Mouse (Mus musculus): Measurements from ENCODE around the gene Cd2. TPM values are rescaled to one million over a fixed set of nuclear protein-coding genes. Genes with fewer than 3 reads are reported as not detected.

Cd2 gene
- total and polyA plus RNA-seq, 3 experiments: 0.33 TPM; not detected in 2

GRCm38 (mm10) chr3:101240859-101241258 is 46.9 kb downstream of the Cd2 start:
- Histone ChIP-seq H3K27me3 (ENCODE audit: insufficient read depth, low read length) (peaks cover 25% of the 10 kb centered on the region), H3K36me3 (replicated peaks) (no peaks in the 10 kb centered on the region), H3K4me1 (ENCODE audit: insufficient read depth, low read depth, low read length) (no peaks in the 10 kb centered on the region; the same call in 1 of the 2 replicates), H3K4me3 (ENCODE audit: low read depth, low read length) (no peak overlapping the region), H3K9me3 (replicated peaks) (no peaks in the 10 kb centered on the region)
- ATAC-seq (ENCODE audit: extremely low read depth, insufficient number of reproducible peaks, low FRiP score, poor library complexity, severe bottlenecking): no peak
- TF ChIP-seq TAL1 (conservative IDR thresholded peaks at IDR 0.05; ENCODE audit: low read depth, low read length) (no peak), POLR2AphosphoS5 (IDR thresholded peaks at IDR 0.05; ENCODE audit: insufficient replicate concordance, low read depth, low read length) (no peak), GATA1 (IDR thresholded peaks at IDR 0.05; ENCODE audit: borderline replicate concordance, low read length) (no peak), GATA2 (IDR thresholded peaks at IDR 0.05; ENCODE audit: borderline replicate concordance, low read depth, low read length) (no peak), CTCF (IDR thresholded peaks at IDR 0.05; ENCODE audit: low read depth, low read length) (no peak)
- DNase-seq (ENCODE audit: low spot score): no peak

- TF ChIP-seq CTCF (IDR thresholded peaks at IDR 0.05; ENCODE audit: low read depth, low read length): no peak
- no peak for TF ChIP-seq POLR2AphosphoS5 (IDR thresholded peaks at IDR 0.05; ENCODE audit: insufficient replicate concordance, low read depth, low read length)
- no peak for TF ChIP-seq GATA2 (IDR thresholded peaks at IDR 0.05; ENCODE audit: borderline replicate concordance, low read depth, low read length)
- TF ChIP-seq TAL1 (conservative IDR thresholded peaks at IDR 0.05; ENCODE audit: low read depth, low read length): no peak
- TF ChIP-seq GATA1 (IDR thresholded peaks at IDR 0.05; ENCODE audit: borderline replicate concordance, low read length): no peak
- Histone ChIP-seq H3K4me3 (ENCODE audit: low read depth, low read length) (no peak overlapping the region), H3K4me1 (ENCODE audit: insufficient read depth, low read depth, low read length) (no peaks in the 10 kb centered on the region; the same call in 1 of the 2 replicates), H3K27me3 (ENCODE audit: insufficient read depth, low read length) (peaks cover 25% of the 10 kb centered on the region), H3K9me3 (replicated peaks) (no peaks in the 10 kb centered on the region), H3K36me3 (replicated peaks) (no peaks in the 10 kb centered on the region)
- no peak for DNase-seq (ENCODE audit: low spot score)
- ATAC-seq (ENCODE audit: extremely low read depth, insufficient number of reproducible peaks, low FRiP score, poor library complexity, severe bottlenecking): no peak
Measured at GRCm38 (mm10) chr3:101239236-101239635, 48.5 kb downstream of the Cd2 start.

- no peaks in the 10 kb centered on the region; the same call in 1 of the 2 replicates for H3K4me1 ChIP-seq (ENCODE audit: insufficient read depth, low read depth, low read length)
- H3K4me3 ChIP-seq (ENCODE audit: low read depth, low read length): no peak overlapping the region
- ATAC-seq (ENCODE audit: extremely low read depth, insufficient number of reproducible peaks, low FRiP score, poor library complexity, severe bottlenecking) (no peak), DNase-seq (ENCODE audit: low spot score) (no peak)
- no peaks in the 10 kb centered on the region for H3K9me3 ChIP-seq (replicated peaks)
- H3K27me3 ChIP-seq (ENCODE audit: insufficient read depth, low read length): peaks cover 25% of the 10 kb centered on the region
- no peaks in the 10 kb centered on the region for H3K36me3 ChIP-seq (replicated peaks)
- TF ChIP-seq GATA1 (IDR thresholded peaks at IDR 0.05; ENCODE audit: borderline replicate concordance, low read length) (no peak), GATA2 (IDR thresholded peaks at IDR 0.05; ENCODE audit: borderline replicate concordance, low read depth, low read length) (no peak), TAL1 (conservative IDR thresholded peaks at IDR 0.05; ENCODE audit: low read depth, low read length) (no peak), POLR2AphosphoS5 (IDR thresholded peaks at IDR 0.05; ENCODE audit: insufficient replicate concordance, low read depth, low read length) (no peak), CTCF (IDR thresholded peaks at IDR 0.05; ENCODE audit: low read depth, low read length) (no peak)
Measured at GRCm38 (mm10) chr3:101238695-101239094, 49.0 kb downstream of the Cd2 start.

GRCm38 (mm10) chr3:101236995-101237808 is 50.5 kb downstream of the Cd2 start:
- H3K27me3 ChIP-seq (ENCODE audit: insufficient read depth, low read length): peaks cover 28% of the 10 kb centered on the region
- ATAC-seq (ENCODE audit: extremely low read depth, insufficient number of reproducible peaks, low FRiP score, poor library complexity, severe bottlenecking): no peak
- no peaks in the 10 kb centered on the region for H3K9me3 ChIP-seq (replicated peaks)
- TF ChIP-seq GATA1 (IDR thresholded peaks at IDR 0.05; ENCODE audit: borderline replicate concordance, low read length) (no peak), GATA2 (IDR thresholded peaks at IDR 0.05; ENCODE audit: borderline replicate concordance, low read depth, low read length) (no peak), POLR2AphosphoS5 (IDR thresholded peaks at IDR 0.05; ENCODE audit: insufficient replicate concordance, low read depth, low read length) (no peak), TAL1 (conservative IDR thresholded peaks at IDR 0.05; ENCODE audit: low read depth, low read length) (no peak), CTCF (IDR thresholded peaks at IDR 0.05; ENCODE audit: low read depth, low read length) (no peak)
- H3K36me3 ChIP-seq (replicated peaks): no peaks in the 10 kb centered on the region
- no peak for DNase-seq (ENCODE audit: low spot score)
- no peak overlapping the region for H3K4me3 ChIP-seq (ENCODE audit: low read depth, low read length)
- H3K4me1 ChIP-seq (ENCODE audit: insufficient read depth, low read depth, low read length): no peaks in the 10 kb centered on the region; the same call in 1 of the 2 replicates

- no peaks in the 10 kb centered on the region for H3K9me3 ChIP-seq (replicated peaks)
- ATAC-seq (ENCODE audit: extremely low read depth, insufficient number of reproducible peaks, low FRiP score, poor library complexity, severe bottlenecking) (no peak), DNase-seq (ENCODE audit: low spot score) (no peak)
- peaks cover 26% of the 10 kb centered on the region for H3K27me3 ChIP-seq (ENCODE audit: insufficient read depth, low read length)
- no peaks in the 10 kb centered on the region; the same call in 1 of the 2 replicates for H3K4me1 ChIP-seq (ENCODE audit: insufficient read depth, low read depth, low read length)
- no peaks in the 10 kb centered on the region for H3K36me3 ChIP-seq (replicated peaks)
- TF ChIP-seq TAL1 (conservative IDR thresholded peaks at IDR 0.05; ENCODE audit: low read depth, low read length) (no peak), GATA1 (IDR thresholded peaks at IDR 0.05; ENCODE audit: borderline replicate concordance, low read length) (no peak), POLR2AphosphoS5 (IDR thresholded peaks at IDR 0.05; ENCODE audit: insufficient replicate concordance, low read depth, low read length) (no peak), GATA2 (IDR thresholded peaks at IDR 0.05; ENCODE audit: borderline replicate concordance, low read depth, low read length) (no peak), CTCF (IDR thresholded peaks at IDR 0.05; ENCODE audit: low read depth, low read length) (no peak)
- H3K4me3 ChIP-seq (ENCODE audit: low read depth, low read length): no peak overlapping the region
Measured at GRCm38 (mm10) chr3:101236261-101236660, 51.5 kb downstream of the Cd2 start.

- DNase-seq (ENCODE audit: low spot score): no peak
- Histone ChIP-seq H3K4me3 (ENCODE audit: low read depth, low read length) (no peak overlapping the region), H3K4me1 (ENCODE audit: insufficient read depth, low read depth, low read length) (no peaks in the 10 kb centered on the region), H3K36me3 (replicated peaks) (no peaks in the 10 kb centered on the region), H3K27me3 (ENCODE audit: insufficient read depth, low read length) (peaks cover 20% of the 10 kb centered on the region), H3K9me3 (replicated peaks) (no peaks in the 10 kb centered on the region)
- no peak for ATAC-seq (ENCODE audit: extremely low read depth, insufficient number of reproducible peaks, low FRiP score, poor library complexity, severe bottlenecking)
- TF ChIP-seq TAL1 (conservative IDR thresholded peaks at IDR 0.05; ENCODE audit: low read depth, low read length): no peak
- TF ChIP-seq CTCF (IDR thresholded peaks at IDR 0.05; ENCODE audit: low read depth, low read length): no peak
- TF ChIP-seq GATA1 (IDR thresholded peaks at IDR 0.05; ENCODE audit: borderline replicate concordance, low read length): no peak
- no peak for TF ChIP-seq GATA2 (IDR thresholded peaks at IDR 0.05; ENCODE audit: borderline replicate concordance, low read depth, low read length)
- no peak for TF ChIP-seq POLR2AphosphoS5 (IDR thresholded peaks at IDR 0.05; ENCODE audit: insufficient replicate concordance, low read depth, low read length)
Measured at GRCm38 (mm10) chr3:101235321-101235720, 52.4 kb downstream of the Cd2 start.

Measured in G1E (cell line).